Mouse (Mus musculus) urinary bladder, postnatal 25 days (tissue): ENCODE data around the gene Gm11992.
A peak's percentile ranks its signal among the peaks of the same experiment; 100 is the strongest.

ENCODE experiments used
- DNase-seq: peaks from one replicate; pipeline ENCODE4 v3.0.0; 2022; ENCODE audit warnings: low spot score

Gm11992 gene

DNA sequence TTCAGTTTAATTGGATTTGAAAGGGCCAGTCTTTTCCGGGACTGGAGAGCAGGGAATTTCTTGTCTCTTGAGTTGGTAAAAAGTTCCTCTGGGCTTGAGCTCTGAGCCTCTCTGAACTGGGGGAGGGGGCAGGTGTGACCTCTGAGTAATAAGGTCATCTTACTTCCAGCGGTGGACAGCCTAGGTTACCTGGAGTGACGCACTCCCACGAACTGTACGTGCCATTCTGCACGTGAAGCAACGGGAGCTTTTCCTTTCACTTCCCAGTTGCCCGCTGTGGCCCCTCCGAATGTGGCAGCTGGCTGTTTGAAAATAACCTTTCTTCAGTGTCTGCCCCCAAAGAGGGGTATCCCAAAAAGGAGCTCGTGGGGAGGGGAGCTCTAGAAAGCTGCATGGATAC lies 67.7 kb downstream of the Gm11992 start:
- no peak for DNase-seq

DNA sequence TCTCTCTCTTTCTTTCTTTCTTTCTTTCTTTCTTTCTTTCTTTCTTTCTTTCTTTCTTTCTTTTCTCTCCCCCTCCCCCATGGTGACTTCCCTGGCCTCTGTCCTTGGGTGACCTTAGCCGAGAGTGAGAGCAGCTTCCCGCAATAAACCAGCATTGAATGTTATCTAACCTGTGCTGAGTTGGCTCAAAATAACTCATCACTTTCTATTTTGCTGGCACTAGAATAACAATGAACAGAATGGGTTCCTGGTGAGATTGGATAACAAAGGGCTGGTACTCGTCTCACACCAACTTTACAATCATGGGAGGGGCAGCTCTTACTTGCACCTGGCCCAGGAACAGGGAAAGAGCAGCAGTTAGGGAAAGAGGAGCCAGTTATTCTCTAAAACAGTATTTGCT lies 68.5 kb downstream of the Gm11992 start:
- no peak for DNase-seq

DNA sequence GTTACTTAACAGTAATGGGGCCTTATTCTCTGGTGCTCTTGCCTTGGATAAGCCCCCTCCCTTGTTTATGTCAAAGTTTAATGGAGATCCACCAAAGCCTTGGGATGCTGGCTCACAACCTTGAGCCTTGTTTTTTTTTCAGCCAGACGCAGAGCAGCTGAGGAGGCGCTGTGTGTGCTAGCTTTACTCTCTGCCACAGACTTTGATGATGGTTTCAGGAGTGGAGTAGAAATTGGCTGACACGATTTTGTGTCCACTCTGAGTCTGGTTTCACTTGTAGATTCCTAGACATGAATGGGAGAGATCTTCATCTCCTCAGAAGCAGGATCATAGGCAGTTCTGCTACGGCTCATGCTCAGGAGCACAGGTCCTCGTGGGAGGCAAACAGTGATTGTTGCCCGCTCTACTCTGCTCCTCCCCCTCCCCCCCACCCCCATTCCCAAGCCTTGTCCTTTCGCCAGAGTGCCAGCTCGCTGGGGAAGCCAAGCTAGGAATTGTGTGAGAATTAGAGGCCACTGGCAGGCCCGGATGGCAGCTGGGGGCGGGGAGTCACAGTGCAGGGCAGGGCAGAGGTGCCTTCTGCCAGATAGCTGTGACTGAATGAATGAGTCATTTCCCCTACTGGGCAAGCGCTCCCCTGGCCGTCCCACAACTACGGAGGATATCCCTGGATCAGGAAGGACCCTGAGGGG lies 69.1 kb downstream of the Gm11992 start:
- peak; percentile 21 for DNase-seq

DNA sequence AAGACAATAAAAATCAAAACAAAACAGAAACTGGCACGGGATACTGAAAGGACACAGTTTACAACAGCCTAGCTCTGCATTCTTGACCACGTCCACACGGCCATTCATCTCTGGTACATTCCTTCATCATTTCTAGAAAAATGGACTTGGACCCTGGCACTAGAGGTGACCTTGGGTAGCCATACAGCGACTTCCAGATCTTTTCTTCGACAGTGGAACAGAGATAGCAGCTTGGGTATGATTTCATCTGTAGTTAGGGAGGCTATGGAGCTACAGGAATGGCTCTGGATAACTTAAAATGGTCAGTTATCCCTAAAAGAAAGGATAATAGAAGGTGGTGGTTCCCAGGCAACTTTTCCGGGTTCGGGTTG lies 69.6 kb downstream of the Gm11992 start, which contains the start of gene Upp1:
Upp1 (plus strand) TSS at position 54 of the 371 bp plus-strand sequence.
- no peak for DNase-seq

DNA sequence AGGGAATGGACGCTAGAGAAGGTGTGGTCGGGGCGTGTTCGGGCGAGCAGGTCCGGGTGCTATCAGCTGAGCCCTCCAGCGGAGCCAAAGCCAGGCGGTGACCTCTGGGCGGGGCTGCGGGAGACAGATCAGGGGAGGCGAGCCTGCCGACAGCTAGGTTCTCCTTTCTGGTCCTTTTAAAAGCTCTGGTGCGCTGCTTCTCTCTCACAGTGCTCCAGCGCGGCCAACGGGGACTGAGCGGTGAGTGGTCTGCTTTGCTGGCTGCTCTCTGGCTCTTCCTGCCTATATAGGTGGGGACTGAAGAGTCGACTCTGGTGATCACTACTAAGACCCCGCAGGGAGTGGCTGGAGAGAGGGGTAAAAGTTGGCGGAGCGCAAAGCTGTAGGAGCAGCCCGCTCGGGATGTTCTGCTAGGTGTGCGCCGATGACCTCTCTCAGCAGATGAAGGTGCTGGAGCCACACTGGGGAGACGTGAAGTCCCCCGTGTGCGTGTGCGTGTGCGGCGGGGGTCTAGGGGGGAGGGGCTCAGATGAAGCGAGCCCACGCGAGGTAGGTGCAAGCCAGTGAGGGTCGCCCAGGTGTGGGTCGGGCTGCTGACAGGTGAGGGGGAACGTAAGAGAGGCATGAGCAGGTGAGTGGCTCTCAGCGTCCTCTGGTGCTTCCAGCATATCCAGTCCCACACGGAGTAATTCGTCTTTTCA lies 70.2 kb downstream of the Gm11992 start:
- peak; percentile 38 for DNase-seq
